Mouse (Mus musculus): ENCODE measurements around the gene Cubn.

DNA sequence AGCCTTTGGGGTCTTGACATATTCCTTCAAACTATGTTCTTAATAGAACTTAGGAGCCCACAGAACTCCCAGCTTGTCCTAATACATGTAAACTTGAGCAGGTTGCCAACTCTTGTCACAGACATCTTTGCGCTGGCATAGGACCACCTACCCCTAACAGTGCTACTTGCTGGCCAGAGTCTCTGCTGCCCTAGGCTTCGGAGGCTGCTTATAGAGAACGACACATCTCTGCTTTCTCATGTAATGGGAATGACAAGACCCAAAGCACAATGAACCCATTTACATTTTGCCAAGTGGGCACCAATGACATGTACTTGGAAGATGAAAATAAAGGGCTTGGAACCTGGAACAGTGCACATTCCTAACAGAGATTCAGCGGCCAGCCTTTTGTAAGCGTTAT lies 105.0 kb downstream of the Cubn start:
- TF ChIP-seq POLR2A (IDR thresholded peaks at IDR 0.05; ENCODE audit: insufficient read length, low read depth) (no peak), E2F4 (IDR thresholded peaks at IDR 0.05; ENCODE audit: insufficient read depth) (no peak), POLR2AphosphoS2 (IDR thresholded peaks at IDR 0.05; ENCODE audit: insufficient read length, low read depth) (no peak), MAX (IDR thresholded peaks at IDR 0.05; ENCODE audit: low read depth) (no peak), MYOG (IDR thresholded peaks at IDR 0.05; ENCODE audit: control insufficient read depth in 1 of 3, insufficient read depth in 1 of 3, insufficient read length in 2 of 3, low read depth in 2 of 3) (no peak), TCF12 (IDR thresholded peaks at IDR 0.05; ENCODE audit: insufficient read depth, poor library complexity, severe bottlenecking) (no peak), SRF (IDR thresholded peaks at IDR 0.05; ENCODE audit: control insufficient read depth, insufficient read length, low read depth) (no peak), MYOD1 (IDR thresholded peaks at IDR 0.05; ENCODE audit: control insufficient read depth in 1 of 3, insufficient read length in 2 of 3, low read depth in 2 of 3) (no peak), USF1 (IDR thresholded peaks at IDR 0.05; ENCODE audit: low read depth) (no peak)
